Mouse (Mus musculus) megakaryocyte progenitor cell, adult 5-6 weeks (primary cell): ENCODE results near the gene Tmem40. TPM values are rescaled to one million over a fixed set of nuclear protein-coding genes. Genes with fewer than 3 reads are reported as not detected.
A peak's percentile ranks its signal among the peaks of the same experiment; 100 is the strongest.

Experiments used
- ATAC-seq: replicated peaks from 2 replicates; pipeline ENCODE4 v1.8.0; 2016; ENCODE audit warnings: mild to moderate bottlenecking, moderate TSS enrichment, inconsistent platforms; ENCODE audit not compliant: poor library complexity
- total RNA-seq, 2 experiments: library from RNA; stranded (forward) in 1 of 2; stranded (reverse) in 1 of 2; fragments of 157-497, 149-512 nt in 1 of 2; fragments of 200-1000 nt in 1 of 2; gene quantifications; 2 replicates each; pipeline versions ENCODE4 v1.2.3 to v1.2.4; 2015 to 2017

Tmem40 gene
- total RNA-seq (2015) (12.2 and 12.7 TPM in 2 replicates), total RNA-seq (2017) (19.0 and 21.5 TPM in 2 replicates)

- ATAC-seq: peak; percentile 6
These were observed at the start of gene Tmem40 for GRCm38 (mm10) chr6:115761995-115762756. Gene Tmem40 (minus strand): TSS chr6:115762410.

DNA sequence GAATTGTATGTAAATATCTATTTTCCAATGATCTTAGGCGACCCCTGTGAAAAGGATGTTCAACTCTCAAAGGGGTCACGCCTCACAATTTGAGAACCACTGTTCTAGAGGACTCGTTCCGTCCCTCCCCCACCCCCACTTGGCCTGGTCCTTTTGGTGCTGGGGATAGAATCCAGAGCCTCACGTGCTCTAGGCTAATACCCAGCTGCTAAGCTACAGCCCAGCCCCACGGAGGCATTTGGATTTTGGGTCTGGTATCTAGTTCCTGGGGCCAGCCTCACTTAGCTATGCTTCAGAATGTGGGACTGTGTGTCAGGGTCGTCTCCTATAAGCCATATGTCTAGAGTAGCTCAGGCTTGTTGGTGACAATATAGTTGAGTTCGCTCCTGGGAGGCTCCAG, 49.4 kb upstream of the Tmem40 start:
- no peak for ATAC-seq

DNA sequence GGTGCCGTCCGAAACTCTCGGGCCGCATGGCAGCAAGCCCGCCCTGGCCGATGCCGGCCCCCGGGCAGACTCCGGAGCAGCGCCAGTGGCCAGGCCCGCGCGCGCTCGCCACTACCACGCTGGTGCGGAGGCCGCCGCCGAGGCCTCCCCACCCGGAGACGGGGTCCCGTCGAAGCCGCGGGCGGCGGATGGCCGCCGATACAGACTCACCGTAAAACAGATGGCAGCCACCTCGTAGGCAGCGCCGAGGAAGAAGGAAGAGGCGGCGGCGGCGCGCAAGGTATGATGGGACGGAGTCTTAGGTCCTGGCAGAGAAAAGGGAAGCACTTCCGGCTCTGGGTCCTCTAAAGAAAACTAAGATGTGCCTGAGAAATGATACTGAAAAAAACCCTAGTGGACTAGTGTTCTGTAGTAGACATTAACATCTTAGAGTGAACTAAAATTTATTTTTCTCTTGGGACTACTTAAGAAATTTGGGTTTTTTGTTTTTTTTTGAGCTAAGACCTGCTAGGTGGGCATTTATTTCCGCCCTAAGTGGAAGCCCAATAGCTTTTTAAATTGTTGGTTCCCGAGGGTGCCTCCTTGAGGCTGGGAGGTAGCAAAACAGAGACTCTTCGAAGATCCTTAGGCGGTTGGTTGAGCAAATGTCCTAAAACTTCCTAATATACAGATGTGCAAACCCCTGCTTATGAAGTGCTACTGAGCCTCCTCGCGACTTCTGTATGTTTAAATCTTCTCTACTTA, 46.5 kb upstream of the Tmem40 start, which contains the start of gene Rpl32:
Rpl32 (minus strand) TSS at position 260 of the 744 bp plus-strand sequence.
- peak; percentile 84 for ATAC-seq

DNA sequence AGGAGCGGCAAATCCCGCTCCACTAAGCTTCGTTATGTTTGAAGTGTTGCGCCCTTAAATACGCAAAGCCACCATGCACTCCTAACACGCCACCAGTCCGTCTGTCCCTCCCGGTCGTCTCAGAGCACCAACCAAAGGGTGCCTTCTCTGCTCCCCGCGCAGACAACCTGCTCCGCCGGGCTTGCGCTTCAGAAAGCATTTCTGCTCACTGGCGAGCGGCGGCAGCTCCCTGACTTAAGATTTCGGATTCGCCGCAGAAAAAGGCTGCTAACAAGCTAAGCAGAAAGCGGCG, 45.9 kb upstream of the Tmem40 start:
- no peak for ATAC-seq

GRCm38 (mm10) chr6:115807464-115808195, 45.4 kb upstream of the Tmem40 start:
- ATAC-seq: no peak

GRCm38 (mm10) chr6:115804432-115805192, 42.4 kb upstream of the Tmem40 start:
- ATAC-seq: no peak

DNA sequence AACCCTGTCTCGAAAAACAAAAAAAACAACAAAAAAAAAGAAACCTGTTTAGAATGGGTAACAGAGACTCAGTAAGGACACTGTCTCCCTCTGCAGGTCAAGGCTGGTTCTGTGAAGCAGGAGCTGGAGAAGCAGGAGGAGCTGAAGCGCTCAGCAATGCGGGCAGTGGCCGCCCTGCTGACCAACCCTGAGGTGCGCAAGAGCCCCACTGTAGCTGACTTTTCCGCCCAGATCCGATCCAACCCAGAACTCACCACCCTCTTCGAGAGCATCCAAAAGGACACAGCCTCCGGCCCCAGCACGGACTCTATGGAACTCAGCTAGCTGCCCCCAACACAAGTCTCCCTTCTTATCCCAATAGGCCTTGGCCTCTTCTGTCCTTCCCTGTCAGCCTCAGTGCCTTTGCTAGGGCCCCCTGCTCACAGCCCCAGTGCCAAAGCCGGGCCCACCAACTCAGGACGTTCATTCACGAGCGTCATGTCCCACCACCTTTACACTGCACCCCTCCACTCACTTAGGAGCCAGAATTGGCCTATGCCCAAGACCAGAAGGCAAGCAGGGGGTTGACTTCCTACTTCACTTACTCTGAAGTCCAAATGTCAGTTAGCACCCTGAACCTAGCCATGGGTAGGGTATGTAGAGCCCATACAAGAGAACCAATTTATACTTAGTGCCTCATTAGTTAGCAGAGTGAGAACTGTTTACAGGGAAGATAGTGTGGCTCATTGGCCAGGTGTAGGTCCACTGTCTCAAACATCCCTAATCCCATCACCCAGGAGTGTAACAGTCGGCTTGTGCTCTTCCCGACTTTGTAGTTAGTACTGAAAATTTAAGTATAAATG, 41.6 kb upstream of the Tmem40 start:
- peak; percentile 80 for ATAC-seq

DNA sequence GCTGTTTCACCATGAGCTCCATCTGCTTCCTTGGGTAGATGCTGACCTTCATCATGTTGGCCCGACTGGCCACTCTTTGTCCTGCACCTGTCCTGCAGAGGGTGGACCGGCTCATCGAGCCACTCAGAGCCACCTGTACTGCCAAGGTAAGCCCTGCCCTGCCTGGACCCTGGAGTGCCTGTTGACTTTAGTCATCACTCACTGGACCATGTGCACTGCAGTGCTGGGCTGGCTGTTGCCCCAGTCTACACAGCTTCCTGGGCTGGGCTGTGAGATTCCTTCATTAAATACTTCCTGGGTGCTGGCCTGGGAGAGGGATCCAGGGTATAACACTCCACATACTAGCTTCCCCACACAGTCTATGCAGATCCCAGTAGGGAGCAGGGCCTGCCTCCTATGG, 39.6 kb upstream of the Tmem40 start:
- ATAC-seq: no peak

GRCm38 (mm10) chr6:115792691-115793215, 30.5 kb upstream of the Tmem40 start:
- ATAC-seq: peak; percentile 68

- ATAC-seq: peak; percentile 80
These were observed 29.9 kb upstream of the Tmem40 start for GRCm38 (mm10) chr6:115791842-115792686.

GRCm38 (mm10) chr6:115791016-115791415, 28.8 kb upstream of the Tmem40 start:
- no peak for ATAC-seq

DNA sequence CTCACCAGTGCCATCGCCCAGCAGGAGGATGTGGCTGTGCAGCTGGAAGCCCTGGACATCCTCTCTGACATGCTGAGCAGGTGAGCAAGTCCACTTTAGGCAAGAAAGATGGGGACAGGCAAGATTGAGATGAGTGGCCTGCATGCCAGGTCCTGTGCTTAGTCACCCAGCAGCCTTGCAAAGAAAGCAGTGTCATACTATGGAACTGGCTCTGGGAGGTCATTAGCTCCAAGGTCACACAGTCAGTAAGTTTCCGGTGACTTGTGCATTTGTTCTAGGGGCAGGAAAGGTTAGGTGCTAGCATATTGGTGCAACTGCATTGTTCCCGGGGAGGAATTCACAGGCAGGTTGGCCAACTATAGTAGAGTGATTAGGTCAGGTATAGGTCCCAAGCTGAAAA, 20.6 kb upstream of the Tmem40 start:
- no peak for ATAC-seq

- ATAC-seq: peak; percentile 37
These were observed 14.2 kb upstream of the Tmem40 start for GRCm38 (mm10) chr6:115776363-115776762.

GRCm38 (mm10) chr6:115775838-115776237, 13.6 kb upstream of the Tmem40 start:
- no peak for ATAC-seq

GRCm38 (mm10) chr6:115774501-115774921, 12.3 kb upstream of the Tmem40 start, which contains the start of gene Cand2:
Gene Cand2 (plus strand): TSS chr6:115774538.
- peak; percentile 48 for ATAC-seq

GRCm38 (mm10) chr6:115773966-115774413, 11.8 kb upstream of the Tmem40 start:
- 0 out of 2 replicates have a peak, but pooled peaks have one; percentile 23 for ATAC-seq

DNA sequence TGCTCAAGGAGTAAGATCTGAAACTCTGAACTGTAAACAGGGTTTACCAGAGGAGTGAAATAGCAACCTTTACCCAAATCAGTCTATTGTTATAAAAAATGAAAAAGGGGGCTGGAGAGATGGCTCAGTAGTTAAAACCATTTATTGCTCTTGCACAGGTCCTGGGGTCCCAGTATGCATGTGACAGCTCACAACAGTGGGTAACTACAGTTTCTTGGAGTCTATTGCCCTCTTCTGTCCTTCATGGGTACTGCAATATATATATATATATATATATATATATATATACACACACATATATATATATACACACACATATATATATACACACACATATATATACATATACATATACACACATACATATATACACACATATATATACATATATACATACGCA, 10.4 kb upstream of the Tmem40 start:
- ATAC-seq: peak; percentile 59

- no peak for ATAC-seq
These were observed 10.0 kb upstream of the Tmem40 start for GRCm38 (mm10) chr6:115772201-115772600.
